ENCODE assay signal across 10 mouse cellular contexts in the genomic region with DNA sequence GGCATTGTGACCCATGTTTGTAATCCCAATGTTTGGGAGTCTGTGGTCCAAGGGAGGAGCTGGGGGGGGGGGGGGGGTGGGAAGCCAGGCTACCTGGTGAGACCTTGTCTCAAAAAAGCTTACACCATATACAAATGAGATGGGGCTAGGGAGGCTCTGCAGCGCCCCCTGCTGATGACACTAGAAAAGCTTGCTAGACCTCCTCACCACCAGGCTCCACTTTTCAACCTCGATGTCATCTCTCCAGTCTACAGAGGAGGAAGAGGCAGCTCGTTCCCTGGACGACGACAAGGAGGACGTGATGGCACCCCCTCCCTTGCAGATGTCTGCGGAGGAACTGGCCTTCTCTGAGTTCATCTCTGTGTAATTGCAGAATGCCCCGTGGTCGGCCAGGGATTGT. TPM values are rescaled to one million over a fixed set of nuclear protein-coding genes. Genes with fewer than 3 reads are reported as not detected.
DNase-seq lines count a peak whose midpoint lies in the region; ATAC-seq and TF ChIP-seq lines count a peak whose summit lies in the region.
"Had no signal": no experiment of that assay in that cellular context is flagged by ENCODE, and none has a peak within 500 bp of the region (broad histone marks: within the 10 kb centered on the region; RNA-seq: fewer than 3 reads in every experiment).

No protein-coding gene starts in this region.

- no peak overlapping the region for H3K4me3 ChIP-seq in hindbrain, embryonic 10.5 days
- H3K4me3 ChIP-seq in hindbrain, embryonic 13.5 days, result no peak overlapping the region
- no peak overlapping the region for H3K4me3 ChIP-seq in C2C12 (ENCODE audit: insufficient read depth, poor library complexity, severe bottlenecking)

- 27% methylated on average over 9 of the region's 9 CpGs for WGBS in hindbrain, embryonic 10.5 days
- 28% methylated on average over 9 of the region's 9 CpGs for WGBS in hindbrain, embryonic 13.5 days

- H3K27ac ChIP-seq in hindbrain, embryonic 10.5 days, result no peak overlapping the region
- H3K27ac ChIP-seq in hindbrain, embryonic 13.5 days, result no peak overlapping the region

- DNase-seq in hindbrain, embryonic 10.5 days (ENCODE audit: low spot score), result peak; percentile 58
- DNase-seq in R1 (ENCODE audit: low read depth, low spot score), result peak; percentile 73
- peak; percentile 78 to 80 for DNase-seq in cerebellum, postnatal 36 days
- peak; percentile 63 to 66 for DNase-seq in kidney, postnatal 25 days
- DNase-seq in Muller cell, postnatal 12 days (ENCODE audit: inconsistent ontology term), result no peak

- TF ChIP-seq CTCF in C2C12 (IDR thresholded peaks at IDR 0.05; ENCODE audit: control insufficient read depth, insufficient read depth, insufficient read length), result peak; percentile 36

- H3K4me1 ChIP-seq in hindbrain, embryonic 10.5 days (replicated peaks), result peaks cover 7% of the 10 kb centered on the region; the same call in 1 of the 2 replicates
- no peaks in the 10 kb centered on the region for H3K4me1 ChIP-seq in hindbrain, embryonic 13.5 days (replicated peaks)

- H3K36me3 ChIP-seq in hindbrain, embryonic 10.5 days, result peaks cover 2% of the 10 kb centered on the region; the same call in 1 of the 2 replicates
- peaks cover 11% of the 10 kb centered on the region for H3K36me3 ChIP-seq in hindbrain, embryonic 13.5 days
- H3K36me3 ChIP-seq in C2C12 (ENCODE audit: control insufficient read depth, insufficient read depth), result no peaks in the 10 kb centered on the region

- no peak for ATAC-seq in hindbrain, embryonic 13.5 days (ENCODE audit: low FRiP score)
- ATAC-seq in megakaryocyte progenitor cell, adult 5-6 weeks (replicated peaks; ENCODE audit: poor library complexity), result peak; percentile 57

- no peaks in the 10 kb centered on the region for H3K79me2 ChIP-seq in C2C12 (ENCODE audit: control insufficient read depth, insufficient read depth)

- H3K9ac ChIP-seq in hindbrain, embryonic 13.5 days, result no peak overlapping the region

- H3ac ChIP-seq in C2C12 (ENCODE audit: control insufficient read depth, insufficient read length, low read depth), result no peak overlapping the region

- peaks cover 26% of the 10 kb centered on the region; the same call in 1 of the 2 replicates for H3K27me3 ChIP-seq in hindbrain, embryonic 10.5 days (ENCODE audit: insufficient read depth, poor library complexity, severe bottlenecking)
- H3K27me3 ChIP-seq in hindbrain, embryonic 13.5 days, result no peaks in the 10 kb centered on the region
- H3K27me3 ChIP-seq in C2C12 (ENCODE audit: control insufficient read depth, insufficient read depth, insufficient read length), result peaks cover 60% of the 10 kb centered on the region

- no peak overlapping the region for H3K4me2 ChIP-seq in hindbrain, embryonic 13.5 days

- H3K79me3 ChIP-seq in C2C12 (ENCODE audit: low read depth), result no peaks in the 10 kb centered on the region

- no peaks in the 10 kb centered on the region for H3K9me3 ChIP-seq in hindbrain, embryonic 10.5 days
- no peaks in the 10 kb centered on the region for H3K9me3 ChIP-seq in hindbrain, embryonic 13.5 days

TF ChIP-seq in C2C12, 6 proteins besides CTCF, POLR2A, EP300 and RAD21:
- TF ChIP-seq USF1 (IDR thresholded peaks at IDR 0.05; ENCODE audit: low read depth), result no peak
- TF ChIP-seq MYOG (IDR thresholded peaks at IDR 0.05; ENCODE audit: control insufficient read depth, extremely low read depth, insufficient read length), result no peak

RNA-seq across cellular contexts. Expression of a gene that starts 12.5 kb away (rescaled TPM):
- polyA plus RNA-seq in hindbrain, embryonic 10.5 days (2016; fragmentation: Nextera tagmentation; extraction: Ambion mirVana), result 0.12 and 0.35 TPM in 2 replicates
- polyA plus RNA-seq in hindbrain, embryonic 13.5 days (2015; fragmentation: Nextera tagmentation; extraction: Ambion mirVana), result 0.38 and 0.53 TPM in 2 replicates
- not detected for polyA plus RNA-seq in C2C12 (2012; fragmentation: generic; extraction: Trizol)
- total RNA-seq in megakaryocyte progenitor cell, adult 5-6 weeks (2015), result 0.66 and 1.3 TPM in 2 replicates
- total RNA-seq in megakaryocyte progenitor cell, adult 5-6 weeks (2017), result 0.71 and 1.1 TPM in 2 replicates

RNA-seq across cellular contexts. Expression of a gene that starts 25.6 kb away (rescaled TPM):
- 14.4 and 27.4 TPM in 2 replicates for polyA plus RNA-seq in hindbrain, embryonic 10.5 days (2016; fragmentation: Nextera tagmentation; extraction: Ambion mirVana)
- 43.5 and 45.9 TPM in 2 replicates for polyA plus RNA-seq in hindbrain, embryonic 13.5 days (2015; fragmentation: Nextera tagmentation; extraction: Ambion mirVana)
- 0.14 TPM for polyA plus RNA-seq in C2C12 (2012; fragmentation: generic; extraction: Trizol)
- not detected in 2 replicates for total RNA-seq in megakaryocyte progenitor cell, adult 5-6 weeks (2015)
- not detected in 2 replicates for total RNA-seq in megakaryocyte progenitor cell, adult 5-6 weeks (2017)

RNA-seq across cellular contexts. Expression of a gene that starts 34.5 kb away (rescaled TPM):
- polyA plus RNA-seq in hindbrain, embryonic 10.5 days (2016; fragmentation: Nextera tagmentation; extraction: Ambion mirVana), result 12.8 and 18.6 TPM in 2 replicates
- 24.1 and 24.9 TPM in 2 replicates for polyA plus RNA-seq in hindbrain, embryonic 13.5 days (2015; fragmentation: Nextera tagmentation; extraction: Ambion mirVana)
- 1.7 TPM for polyA plus RNA-seq in C2C12 (2012; fragmentation: generic; extraction: Trizol)
- 0.22 and 0.24 TPM in 2 replicates for total RNA-seq in megakaryocyte progenitor cell, adult 5-6 weeks (2015)
- total RNA-seq in megakaryocyte progenitor cell, adult 5-6 weeks (2017), result 0.08 and 0.71 TPM in 2 replicates

RNA-seq across cellular contexts. Expression of a gene that starts 47.3 kb away (rescaled TPM):
- not detected in 2 replicates for polyA plus RNA-seq in hindbrain, embryonic 10.5 days (2016; fragmentation: Nextera tagmentation; extraction: Ambion mirVana)
- not detected in 2 replicates for polyA plus RNA-seq in hindbrain, embryonic 13.5 days (2015; fragmentation: Nextera tagmentation; extraction: Ambion mirVana)
- not detected for polyA plus RNA-seq in C2C12 (2012; fragmentation: generic; extraction: Trizol)
- total RNA-seq in megakaryocyte progenitor cell, adult 5-6 weeks (2015), result not detected in 2 replicates
- total RNA-seq in megakaryocyte progenitor cell, adult 5-6 weeks (2017), result not detected in 2 replicates
- total RNA-seq: gastrocnemius, adult 8-10 months had no signal
- polyA plus RNA-seq: lung, embryonic 16.5 days had no signal

RNA-seq across cellular contexts. Expression of a gene that starts 53.8 kb away (rescaled TPM):
- 0.50 and 0.97 TPM in 2 replicates for polyA plus RNA-seq in hindbrain, embryonic 10.5 days (2016; fragmentation: Nextera tagmentation; extraction: Ambion mirVana)
- 3.3 and 7.5 TPM in 2 replicates for polyA plus RNA-seq in hindbrain, embryonic 13.5 days (2015; fragmentation: Nextera tagmentation; extraction: Ambion mirVana)
- not detected for polyA plus RNA-seq in C2C12 (2012; fragmentation: generic; extraction: Trizol)
- total RNA-seq in megakaryocyte progenitor cell, adult 5-6 weeks (2015), result not detected in 2 replicates
- not detected in 2 replicates for total RNA-seq in megakaryocyte progenitor cell, adult 5-6 weeks (2017)
- total RNA-seq: gastrocnemius, adult 8-10 months had no signal
- polyA plus RNA-seq: lung, embryonic 16.5 days had no signal

Comparison
In these comparisons a context has a peak if more than half of its experiments do, and no peak if none do; other contexts are left out.
1. RNA of a gene that starts 25.6 kb away (polyA plus RNA-seq): 43.5 to 45.9 TPM in hindbrain, embryonic 13.5 days and 14.4 to 27.4 TPM in hindbrain, embryonic 10.5 days; 0.14 TPM in C2C12 (single experiment); every median in the first group is over 10 times any median in the second.